Mouse (Mus musculus) liver, postnatal 0 days (tissue): ENCODE measurements around the gene Ugt1a7c.

Experiments used
- CTCF ChIP-seq: sonication (generic); IDR thresholded peaks from 2 replicates; pipeline ENCODE4 v1.5.1; 2016; ENCODE audit warnings: antibody characterized with exemption, low read depth
- EP300 ChIP-seq: IDR thresholded peaks from 2 replicates; pipeline ENCODE4 v1.6.1; 2016; ENCODE audit warnings: antibody characterized with exemption, low read depth, mild to moderate bottlenecking

DNA sequence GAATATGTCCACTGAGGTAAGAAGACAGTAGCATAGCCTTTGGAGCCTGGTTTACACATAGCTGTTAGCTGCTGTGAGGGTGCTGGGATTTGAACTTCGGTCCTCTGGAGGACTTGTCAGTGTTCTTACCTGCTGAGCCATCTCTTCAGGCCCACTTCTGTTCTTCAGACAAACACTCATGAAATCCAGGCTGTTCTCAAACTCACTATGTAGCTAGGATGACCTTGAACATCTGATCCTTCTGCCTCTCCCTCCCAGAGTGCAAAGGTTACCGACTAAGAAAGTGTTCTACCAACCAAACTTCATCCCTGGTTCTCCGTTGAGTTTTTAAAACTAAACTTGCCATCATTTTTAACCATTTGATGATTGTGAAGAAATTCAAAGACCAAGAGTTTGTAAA is 42.4 kb downstream of the Ugt1a7c start:
- TF ChIP-seq CTCF (no peak), EP300 (no peak)
